Comparison of ENCODE assay signal across 20 mouse cellular contexts in the genomic region with DNA sequence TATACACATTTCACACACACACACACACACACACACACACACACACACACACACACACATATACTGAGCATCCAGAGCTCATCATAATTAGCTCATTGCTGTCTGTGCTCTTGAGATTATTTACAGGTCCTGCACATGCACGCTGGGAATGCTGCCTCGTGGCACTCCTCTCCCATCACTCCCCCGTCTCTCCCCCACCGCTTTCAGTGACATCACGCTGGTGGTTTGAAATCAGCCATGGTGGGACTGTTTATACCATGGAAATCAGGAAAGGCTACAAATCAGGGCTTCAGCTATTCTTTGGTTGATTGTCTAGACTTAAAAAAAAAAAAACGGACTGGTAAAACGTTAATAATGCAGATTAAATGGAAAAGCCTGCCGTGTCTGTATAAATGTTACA.
DNase-seq lines count a peak whose midpoint lies in the region; ATAC-seq and TF ChIP-seq lines count a peak whose summit lies in the region.
"Had no signal": no experiment of that assay in that cellular context is flagged by ENCODE, and none has a peak within 500 bp of the region (broad histone marks: within the 10 kb centered on the region; RNA-seq: fewer than 3 reads in every experiment).

No protein-coding gene starts in this region.

- 52% methylated on average over 8 of the region's 8 CpGs for WGBS in hindbrain, embryonic 14.5 days
- 75% methylated on average over 8 of the region's 8 CpGs for WGBS in hindbrain, embryonic 12.5 days
- WGBS in forebrain, postnatal 0 days: 26% methylated on average over 8 of the region's 8 CpGs
- 70% methylated on average over 8 of the region's 8 CpGs for WGBS in heart, embryonic 12.5 days

- no peak for ATAC-seq in hindbrain, embryonic 14.5 days (ENCODE audit: low FRiP score)
- no peak for ATAC-seq in hindbrain, embryonic 12.5 days (ENCODE audit: low FRiP score)
- peak; percentile 64; the same call in 1 of the 2 replicates for ATAC-seq in forebrain, postnatal 0 days
- ATAC-seq in heart, embryonic 12.5 days (ENCODE audit: insufficient number of reproducible peaks, low FRiP score): no peak
- ATAC-seq: activated CD4-positive, CD25-positive, alpha-beta regulatory T cell, adult 4 months; midbrain, embryonic 15.5 days; Patski had no signal

- peak overlapping the region; percentile 6; the same call in 1 of the 2 replicates for H3K4me2 ChIP-seq in hindbrain, embryonic 14.5 days (replicated peaks)
- H3K4me2 ChIP-seq in hindbrain, embryonic 12.5 days (replicated peaks): no peak overlapping the region
- no peak overlapping the region for H3K4me2 ChIP-seq in forebrain, postnatal 0 days (ENCODE audit: low read depth)
- H3K4me2 ChIP-seq in heart, embryonic 12.5 days: no peak overlapping the region
- H3K4me2 ChIP-seq: liver, embryonic 13.5 days; lung, embryonic 15.5 days; midbrain, embryonic 15.5 days had no signal

- intact Hi-C loops in left cerebral cortex, postnatal 4 days (cut with DNase I): no loop called here

- no peak overlapping the region for H3K9ac ChIP-seq in hindbrain, embryonic 14.5 days
- no peak overlapping the region for H3K9ac ChIP-seq in hindbrain, embryonic 12.5 days
- H3K9ac ChIP-seq in forebrain, postnatal 0 days: no peak overlapping the region
- H3K9ac ChIP-seq in heart, embryonic 12.5 days: no peak overlapping the region
- H3K9ac ChIP-seq: liver, embryonic 13.5 days; lung, embryonic 15.5 days; midbrain, embryonic 15.5 days had no signal

- no peaks in the 10 kb centered on the region for H3K9me3 ChIP-seq in hindbrain, embryonic 14.5 days (ENCODE audit: control insufficient read depth, low read length)
- no peaks in the 10 kb centered on the region for H3K9me3 ChIP-seq in hindbrain, embryonic 12.5 days (replicated peaks)
- no peaks in the 10 kb centered on the region for H3K9me3 ChIP-seq in forebrain, postnatal 0 days (ENCODE audit: low read length)
- no peaks in the 10 kb centered on the region for H3K9me3 ChIP-seq in heart, embryonic 12.5 days (replicated peaks)
- H3K9me3 ChIP-seq: heart, embryonic 10.5 days; liver, embryonic 13.5 days; lung, embryonic 15.5 days; midbrain, embryonic 15.5 days had no signal

- TF ChIP-seq CTCF in brain, embryonic 14.5 days (IDR thresholded peaks at IDR 0.05; ENCODE audit: borderline replicate concordance, extremely low read depth, insufficient read depth, insufficient read length): no peak
- TF ChIP-seq CTCF in forebrain, postnatal 0 days (IDR thresholded peaks at IDR 0.05; ENCODE audit: low read depth): no peak

- no peak for TF ChIP-seq POLR2A in brain, embryonic 14.5 days (IDR thresholded peaks at IDR 0.05; ENCODE audit: borderline replicate concordance, extremely low read depth, insufficient read depth, insufficient read length, poor library complexity, severe bottlenecking)

- peak; percentile 30 for DNase-seq in hindbrain, embryonic 14.5 days (ENCODE audit: low spot score)
- peak; percentile 13 for DNase-seq in left cerebral cortex, postnatal 4 days
- no peak for DNase-seq in left cerebral cortex, adult 8-10 months (ENCODE audit: low spot score in 2 of 2)
- peak; percentile 69 for DNase-seq in brain, embryonic 14.5 days (ENCODE audit: low read depth)
- DNase-seq in forebrain, postnatal 0 days: peak; percentile 53
- DNase-seq: adrenal gland, postnatal 25 days; cerebellum, postnatal 25 days; gastrocnemius, postnatal 14 days; heart, postnatal 14 days; kidney, adult 9 months; liver, embryonic 13.5 days; thymus, postnatal 25 days had no signal

- no peak overlapping the region for H3K4me3 ChIP-seq in hindbrain, embryonic 14.5 days (replicated peaks; ENCODE audit: low read length)
- no peak overlapping the region for H3K4me3 ChIP-seq in hindbrain, embryonic 12.5 days
- no peak overlapping the region for H3K4me3 ChIP-seq in forebrain, postnatal 0 days (ENCODE audit: low read depth, low read length)
- no peak overlapping the region for H3K4me3 ChIP-seq in heart, embryonic 12.5 days
- H3K4me3 ChIP-seq: heart, embryonic 10.5 days; liver, embryonic 13.5 days; lung, embryonic 15.5 days; midbrain, embryonic 15.5 days had no signal

- H3K27me3 ChIP-seq in hindbrain, embryonic 14.5 days (ENCODE audit: control insufficient read depth, insufficient read depth, low read length): no peaks in the 10 kb centered on the region
- no peaks in the 10 kb centered on the region for H3K27me3 ChIP-seq in hindbrain, embryonic 12.5 days
- no peaks in the 10 kb centered on the region for H3K27me3 ChIP-seq in forebrain, postnatal 0 days (ENCODE audit: insufficient read depth, low read length)
- H3K27me3 ChIP-seq in heart, embryonic 12.5 days (replicated peaks): no peaks in the 10 kb centered on the region
- H3K27me3 ChIP-seq: liver, embryonic 13.5 days; lung, embryonic 15.5 days; midbrain, embryonic 15.5 days; Patski had no signal

- H3K27ac ChIP-seq in hindbrain, embryonic 14.5 days: no peak overlapping the region; the same call in 1 of the 2 replicates
- H3K27ac ChIP-seq in hindbrain, embryonic 12.5 days: no peak overlapping the region
- no peak overlapping the region for H3K27ac ChIP-seq in forebrain, postnatal 0 days (ENCODE audit: low read depth, low read length)
- no peak overlapping the region for H3K27ac ChIP-seq in heart, embryonic 12.5 days (ENCODE audit: poor library complexity, severe bottlenecking)
- H3K27ac ChIP-seq: heart, embryonic 10.5 days; liver, embryonic 13.5 days; lung, embryonic 15.5 days; macrophage; midbrain, embryonic 15.5 days had no signal

- H3K4me1 ChIP-seq in hindbrain, embryonic 14.5 days (replicated peaks; ENCODE audit: control insufficient read depth, insufficient read depth, low read length): peaks cover 5% of the 10 kb centered on the region; the same call in 1 of the 2 replicates
- no peaks in the 10 kb centered on the region for H3K4me1 ChIP-seq in hindbrain, embryonic 12.5 days
- H3K4me1 ChIP-seq in forebrain, postnatal 0 days (ENCODE audit: insufficient read depth): 0 out of 2 replicates have a peak, but pooled peaks cover 3% of the 10 kb centered on the region
- H3K4me1 ChIP-seq in heart, embryonic 12.5 days (replicated peaks): 0 out of 2 replicates have a peak, but pooled peaks cover 3% of the 10 kb centered on the region
- H3K4me1 ChIP-seq: heart, embryonic 10.5 days; liver, embryonic 13.5 days; lung, embryonic 15.5 days had no signal

- H3K36me3 ChIP-seq in hindbrain, embryonic 14.5 days (replicated peaks; ENCODE audit: control insufficient read depth, insufficient read depth): no peaks in the 10 kb centered on the region
- H3K36me3 ChIP-seq in hindbrain, embryonic 12.5 days: no peaks in the 10 kb centered on the region
- H3K36me3 ChIP-seq in forebrain, postnatal 0 days (ENCODE audit: insufficient read depth): no peaks in the 10 kb centered on the region
- no peaks in the 10 kb centered on the region for H3K36me3 ChIP-seq in heart, embryonic 12.5 days
- H3K36me3 ChIP-seq: heart, embryonic 10.5 days; liver, embryonic 13.5 days; lung, embryonic 15.5 days; midbrain, embryonic 15.5 days had no signal

Comparison
In these comparisons a context has a peak if more than half of its experiments do, and no peak if none do; other contexts are left out.
1. DNase-seq: peak in hindbrain, embryonic 14.5 days (single experiment), left cerebral cortex, postnatal 4 days (single experiment), brain, embryonic 14.5 days (single experiment) and forebrain, postnatal 0 days (single experiment); none in left cerebral cortex, adult 8-10 months (0 of 2).